Mouse (Mus musculus): ENCODE data around the gene Cxcr5. TPM values are rescaled to one million over a fixed set of nuclear protein-coding genes. Genes with fewer than 3 reads are reported as not detected.

The Cxcr5 gene
- polyA plus RNA-seq (2015; fragmentation: Nextera tagmentation; extraction: Ambion mirVana), result 0.14 TPM in 1 of 2 replicates, not detected in the other

GRCm38 (mm10) chr9:44561597-44561996 is at the start of gene Cxcr5:
Cxcr5 (minus strand) TSS chr9:44561877.
- peaks cover 27% of the 10 kb centered on the region for H3K4me1 ChIP-seq (ENCODE audit: control insufficient read depth, low read depth, low read length)
- peak; percentile 83 for ATAC-seq (ENCODE audit: low read depth)
- 26% methylated on average over 4 of the region's 4 CpGs for WGBS (ENCODE audit: insufficient replicate concordance)

GRCm38 (mm10) chr9:44610371-44610770 is 48.7 kb upstream of the Cxcr5 start:
- no peak for ATAC-seq (ENCODE audit: low read depth)
- 96% methylated on average over 25 of the region's 25 CpGs for WGBS (ENCODE audit: insufficient replicate concordance)

More at GRCm38 (mm10) chr9:44561597-44561996, at the start of gene Cxcr5:
- no peaks in the 10 kb centered on the region for H3K27me3 ChIP-seq (ENCODE audit: control insufficient read depth, insufficient read depth, low read depth, low read length)
- peak within 1 kb of the TSS; percentile 76 for H3K27ac ChIP-seq (ENCODE audit: low read length)
- no peaks in the 10 kb centered on the region for H3K9me3 ChIP-seq (replicated peaks; ENCODE audit: control insufficient read depth, low read length)
- peak within 1 kb of the TSS; percentile 42; the same call in 1 of the 2 replicates for H3K4me2 ChIP-seq (ENCODE audit: low read depth, low read length)
- H3K36me3 ChIP-seq (ENCODE audit: control insufficient read depth, insufficient read depth), result no peaks in the 10 kb centered on the region
- peak within 1 kb of the TSS; percentile 12; the same call in 1 of the 2 replicates for H3K9ac ChIP-seq (ENCODE audit: low read depth, low read length)
- H3K4me3 ChIP-seq (ENCODE audit: low read depth, low read length), result no peak within 1 kb of the TSS

GRCm38 (mm10) chr9:44607306-44607705 is 45.6 kb upstream of the Cxcr5 start:
- no peak for ATAC-seq (ENCODE audit: low read depth)
- Histone ChIP-seq H3K27me3 (ENCODE audit: control insufficient read depth, insufficient read depth, low read depth, low read length) (no peaks in the 10 kb centered on the region), H3K4me3 (ENCODE audit: low read depth, low read length) (no peak overlapping the region), H3K4me2 (ENCODE audit: low read depth, low read length) (peak overlapping the region; percentile 6; the same call in 1 of the 2 replicates), H3K9me3 (replicated peaks; ENCODE audit: control insufficient read depth, low read length) (no peaks in the 10 kb centered on the region), H3K9ac (ENCODE audit: low read depth, low read length) (no peak overlapping the region), H3K4me1 (ENCODE audit: control insufficient read depth, low read depth, low read length) (peaks cover 24% of the 10 kb centered on the region), H3K27ac (ENCODE audit: low read length) (no peak overlapping the region), H3K36me3 (ENCODE audit: control insufficient read depth, insufficient read depth) (peaks cover 32% of the 10 kb centered on the region)
- 69% methylated on average over 4 of the region's 4 CpGs for WGBS (ENCODE audit: insufficient replicate concordance)

More at GRCm38 (mm10) chr9:44610371-44610770, 48.7 kb upstream of the Cxcr5 start:
- H3K4me2 ChIP-seq (ENCODE audit: low read depth, low read length), result no peak overlapping the region
- H3K27me3 ChIP-seq (ENCODE audit: control insufficient read depth, insufficient read depth, low read depth, low read length), result no peaks in the 10 kb centered on the region
- no peaks in the 10 kb centered on the region for H3K9me3 ChIP-seq (replicated peaks; ENCODE audit: control insufficient read depth, low read length)
- H3K4me3 ChIP-seq (ENCODE audit: low read depth, low read length), result no peak overlapping the region
- peaks cover 16% of the 10 kb centered on the region for H3K4me1 ChIP-seq (ENCODE audit: control insufficient read depth, low read depth, low read length)
- no peak overlapping the region for H3K27ac ChIP-seq (ENCODE audit: low read length)
- H3K36me3 ChIP-seq (ENCODE audit: control insufficient read depth, insufficient read depth), result peaks cover 62% of the 10 kb centered on the region
- no peak overlapping the region for H3K9ac ChIP-seq (ENCODE audit: low read depth, low read length)

- H3K4me1 ChIP-seq (ENCODE audit: control insufficient read depth, low read depth, low read length), result peaks cover 24% of the 10 kb centered on the region
- peak overlapping the region; percentile 67 for H3K4me2 ChIP-seq (ENCODE audit: low read depth, low read length)
- no peak overlapping the region for H3K27ac ChIP-seq (ENCODE audit: low read length)
- H3K4me3 ChIP-seq (ENCODE audit: low read depth, low read length), result no peak overlapping the region
- no peak overlapping the region for H3K9ac ChIP-seq (ENCODE audit: low read depth, low read length)
- H3K9me3 ChIP-seq (replicated peaks; ENCODE audit: control insufficient read depth, low read length), result no peaks in the 10 kb centered on the region
- peaks cover 29% of the 10 kb centered on the region for H3K36me3 ChIP-seq (ENCODE audit: control insufficient read depth, insufficient read depth)
- H3K27me3 ChIP-seq (ENCODE audit: control insufficient read depth, insufficient read depth, low read depth, low read length), result no peaks in the 10 kb centered on the region
- ATAC-seq (ENCODE audit: low read depth), result no peak
- WGBS (ENCODE audit: insufficient replicate concordance), result 57% methylated on average over 4 of the region's 4 CpGs
These were observed 45.0 kb upstream of the Cxcr5 start for GRCm38 (mm10) chr9:44606646-44607045.

- no peaks in the 10 kb centered on the region for H3K9me3 ChIP-seq (replicated peaks; ENCODE audit: control insufficient read depth, low read length)
- peak overlapping the region; percentile 98 for H3K27ac ChIP-seq (ENCODE audit: low read length)
- H3K4me3 ChIP-seq (ENCODE audit: low read depth, low read length), result peak overlapping the region; percentile 99
- ATAC-seq (ENCODE audit: low read depth), result no peak
- H3K4me2 ChIP-seq (ENCODE audit: low read depth, low read length), result peak overlapping the region; percentile 67
- H3K27me3 ChIP-seq (ENCODE audit: control insufficient read depth, insufficient read depth, low read depth, low read length), result no peaks in the 10 kb centered on the region
- H3K9ac ChIP-seq (ENCODE audit: low read depth, low read length), result peak overlapping the region; percentile 100
- H3K4me1 ChIP-seq (ENCODE audit: control insufficient read depth, low read depth, low read length), result peaks cover 24% of the 10 kb centered on the region
- whole genome bisulfite sequencing (ENCODE audit: insufficient replicate concordance), result under 1% methylated on average over 13 of the region's 13 CpGs
- peaks cover 25% of the 10 kb centered on the region for H3K36me3 ChIP-seq (ENCODE audit: control insufficient read depth, insufficient read depth)
These were observed 44.0 kb upstream of the Cxcr5 start for GRCm38 (mm10) chr9:44605616-44606165.

GRCm38 (mm10) chr9:44604779-44605615 is 43.3 kb upstream of the Cxcr5 start, which contains the start of gene Ddx6:
Ddx6 (plus strand) TSS chr9:44604892.
- WGBS (ENCODE audit: insufficient replicate concordance), result under 1% methylated on average over 61 of the region's 80 CpGs
- H3K4me2 ChIP-seq (ENCODE audit: low read depth, low read length), result peak within 1 kb of the TSS; percentile 73
- H3K4me3 ChIP-seq (ENCODE audit: low read depth, low read length), result peak within 1 kb of the TSS; percentile 99
- H3K9me3 ChIP-seq (replicated peaks; ENCODE audit: control insufficient read depth, low read length), result no peaks in the 10 kb centered on the region
- H3K27me3 ChIP-seq (ENCODE audit: control insufficient read depth, insufficient read depth, low read depth, low read length), result no peaks in the 10 kb centered on the region
- peak within 1 kb of the TSS; percentile 100 for H3K9ac ChIP-seq (ENCODE audit: low read depth, low read length)
- ATAC-seq (ENCODE audit: low read depth), result peak; percentile 78
- peak within 1 kb of the TSS; percentile 98 for H3K27ac ChIP-seq (ENCODE audit: low read length)
- peaks cover 24% of the 10 kb centered on the region for H3K4me1 ChIP-seq (ENCODE audit: control insufficient read depth, low read depth, low read length)
- peaks cover 19% of the 10 kb centered on the region for H3K36me3 ChIP-seq (ENCODE audit: control insufficient read depth, insufficient read depth)

- Histone ChIP-seq H3K4me1 (ENCODE audit: control insufficient read depth, low read depth, low read length) (peaks cover 24% of the 10 kb centered on the region), H3K27me3 (ENCODE audit: control insufficient read depth, insufficient read depth, low read depth, low read length) (no peaks in the 10 kb centered on the region), H3K9me3 (replicated peaks; ENCODE audit: control insufficient read depth, low read length) (no peaks in the 10 kb centered on the region), H3K36me3 (ENCODE audit: control insufficient read depth, insufficient read depth) (peaks cover 14% of the 10 kb centered on the region), H3K27ac (ENCODE audit: low read length) (peak overlapping the region; percentile 98), H3K4me3 (ENCODE audit: low read depth, low read length) (peak overlapping the region; percentile 99), H3K4me2 (ENCODE audit: low read depth, low read length) (peak overlapping the region; percentile 73), H3K9ac (ENCODE audit: low read depth, low read length) (peak overlapping the region; percentile 100)
- WGBS (ENCODE audit: insufficient replicate concordance), result under 1% methylated on average over 51 of the region's 65 CpGs
- ATAC-seq (ENCODE audit: low read depth), result peak; percentile 12; the same call in 1 of the 2 replicates
These were observed 42.7 kb upstream of the Cxcr5 start for GRCm38 (mm10) chr9:44604290-44604778.

- Histone ChIP-seq H3K9ac (ENCODE audit: low read depth, low read length) (peak overlapping the region; percentile 100), H3K27ac (ENCODE audit: low read length) (peak overlapping the region; percentile 98), H3K9me3 (replicated peaks; ENCODE audit: control insufficient read depth, low read length) (no peaks in the 10 kb centered on the region), H3K4me1 (ENCODE audit: control insufficient read depth, low read depth, low read length) (peaks cover 23% of the 10 kb centered on the region), H3K4me3 (ENCODE audit: low read depth, low read length) (peak overlapping the region; percentile 99), H3K36me3 (ENCODE audit: control insufficient read depth, insufficient read depth) (peaks cover 10% of the 10 kb centered on the region), H3K27me3 (ENCODE audit: control insufficient read depth, insufficient read depth, low read depth, low read length) (no peaks in the 10 kb centered on the region), H3K4me2 (ENCODE audit: low read depth, low read length) (peak overlapping the region; percentile 73)
- ATAC-seq (ENCODE audit: low read depth), result peak; percentile 57
- under 1% methylated on average over 38 of the region's 38 CpGs for WGBS (ENCODE audit: insufficient replicate concordance)
These were observed 42.0 kb upstream of the Cxcr5 start for GRCm38 (mm10) chr9:44603454-44604289.

Measured in liver, embryonic 16.5 days (tissue).